Mouse (Mus musculus) cerebellum, adult 2 months (tissue): ENCODE measurements around the gene Tubb4a. TPM values are rescaled to one million over a fixed set of nuclear protein-coding genes. Genes with fewer than 3 reads are reported as not detected.
A peak's percentile ranks its signal among the peaks of the same experiment; 100 is the strongest.

Experiments
- DNase-seq, 2 experiments: peaks; one replicate each; pipeline ENCODE4 v3.0.0; 2021
- H3K27ac ChIP-seq: fragments of 200-500 bp; 2 replicates; pipeline ENCODE4 v1.5.1; 2012; ENCODE audit warnings: low read length, control low read depth, inconsistent platforms; ENCODE audit not compliant: insufficient read depth
- H3K27me3 ChIP-seq: fragments of 200-500 bp; 2 replicates; pipeline ENCODE4 v1.6.1; 2012; ENCODE audit warnings: inconsistent platforms, mild to moderate bottlenecking, low read length, moderate library complexity; ENCODE audit not compliant: control insufficient read depth, insufficient read depth
- H3K4me1 ChIP-seq: fragments of 200-500 bp; 2 replicates; pipeline ENCODE4 v1.6.1; 2011; ENCODE audit warnings: low read length; ENCODE audit not compliant: control insufficient read depth, insufficient read depth
- H3K4me3 ChIP-seq: fragments of 200-500 bp; replicated peaks from 2 replicates; pipeline ENCODE3; 2011; ENCODE audit warnings: mild to moderate bottlenecking, low read depth, low read length, control low read depth; ENCODE audit not compliant: insufficient read depth
- CTCF ChIP-seq: fragments of 200-500 bp; IDR thresholded peaks from 2 replicates; pipeline ENCODE4 v1.5.1; 2011; ENCODE audit warnings: low read depth, mild to moderate bottlenecking, control low read depth, low read length, moderate library complexity, borderline replicate concordance; ENCODE audit not compliant: insufficient read depth
- POLR2A ChIP-seq: fragments of 200-500 bp; IDR thresholded peaks from 2 replicates; pipeline ENCODE4 v1.6.1; 2011; ENCODE audit warnings: low read length, control low read depth, borderline replicate concordance; ENCODE audit not compliant: insufficient read depth
- WGBS: fragments of 180-500 bp; shearing (Covaris S2); methylation state at CpG from one replicate; pipeline ENCODE4 v1.1.7; 2018; 5-methylcytosine and 5-hydroxymethylcytosine counted together
- polyA plus RNA-seq: library from polyadenylated mRNA; depleted of rRNA; stranded (reverse); fragments of >200 nt; gene quantifications from 2 replicates; pipeline ENCODE4 v1.2.3, GENCODE M21; 2012; rRNA removed

Tubb4a gene
- polyA plus RNA-seq, 1 experiment: 1,121 TPM

GRCm38 (mm10) chr17:57038978-57039377, 48.6 kb downstream of the Tubb4a start:
- peak; percentile 14; the same call in 1 of the 2 replicates for TF ChIP-seq CTCF
- no peak for TF ChIP-seq POLR2A
- Histone ChIP-seq H3K4me1 (no peaks in the 10 kb centered on the region), H3K27me3 (no peaks in the 10 kb centered on the region), H3K4me3 (no peak overlapping the region), H3K27ac (no peak overlapping the region)
- WGBS: 37% methylated on average over 8 of the region's 8 CpGs
- no peak for DNase-seq

- TF ChIP-seq CTCF: no peak
- no peak for TF ChIP-seq POLR2A
- H3K4me1 ChIP-seq: peaks cover 5% of the 10 kb centered on the region
- DNase-seq: peak in 1 of 2 experiments; percentile 30
- 86% methylated on average over 4 of the region's 4 CpGs for WGBS
- no peaks in the 10 kb centered on the region for H3K27me3 ChIP-seq
- H3K4me3 ChIP-seq: no peak overlapping the region
- 0 out of 2 replicates have a peak overlapping the region, but pooled peaks have one; percentile 30 for H3K27ac ChIP-seq
Measured at GRCm38 (mm10) chr17:57032854-57033253, 54.7 kb downstream of the Tubb4a start.

GRCm38 (mm10) chr17:57031661-57032420, 55.7 kb downstream of the Tubb4a start:
- Histone ChIP-seq H3K4me1 (peaks cover 8% of the 10 kb centered on the region), H3K27me3 (no peaks in the 10 kb centered on the region), H3K27ac (peak overlapping the region; percentile 30), H3K4me3 (peak overlapping the region; percentile 55)
- TF ChIP-seq POLR2A (peak; percentile 86), CTCF (no peak)
- WGBS: under 1% methylated on average over 38 of the region's 38 CpGs
- DNase-seq: peak; percentile 99 to 100

GRCm38 (mm10) chr17:57030931-57031660, 56.5 kb downstream of the Tubb4a start, which contains the start of gene Khsrp:
Gene Khsrp, minus strand, starts transcription at chr17:57031522.
- Histone ChIP-seq H3K4me1 (peaks cover 8% of the 10 kb centered on the region), H3K4me3 (peak within 1 kb of the TSS; percentile 82), H3K27me3 (no peaks in the 10 kb centered on the region), H3K27ac (peak within 1 kb of the TSS; percentile 60)
- TF ChIP-seq POLR2A: peak; percentile 70
- TF ChIP-seq CTCF: no peak
- no peak for DNase-seq
- WGBS: 1% methylated on average over 98 of the region's 99 CpGs

Other genes starting within 250 kb of the Tubb4a start
- gene Acsbg2, start 213.3 kb downstream of the Tubb4a start, polyA plus RNA-seq: 0.03 TPM in 2 replicates
- gene 1700061G19Rik, start 212.3 kb downstream of the Tubb4a start, polyA plus RNA-seq: 0.03 TPM in 1 of 2 replicates, not detected in the other
- 45.7 and 47.9 TPM in 2 replicates for gene Mllt1, start 152.4 kb downstream of the Tubb4a start, polyA plus RNA-seq
- not detected in 2 replicates for gene Acer1, start 105.7 kb downstream of the Tubb4a start, polyA plus RNA-seq
- 167 and 175 TPM in 2 replicates for gene Clpp, start 97.5 kb downstream of the Tubb4a start, polyA plus RNA-seq
- 56.7 and 70.4 TPM in 2 replicates for gene Alkbh7, start 90.4 kb downstream of the Tubb4a start, polyA plus RNA-seq
- gene Pspn, start 87.8 kb downstream of the Tubb4a start, polyA plus RNA-seq: 0.41 TPM in 1 of 2 replicates, not detected in the other
- gene Gtf2f1, start 76.5 kb downstream of the Tubb4a start, polyA plus RNA-seq: 81.0 and 85.3 TPM in 2 replicates
- gene Gm17949, start 76.3 kb downstream of the Tubb4a start, polyA plus RNA-seq: 0.10 and 0.34 TPM in 2 replicates
- 67.7 and 70.3 TPM in 2 replicates for gene Khsrp, start 56.3 kb downstream of the Tubb4a start, polyA plus RNA-seq
- gene Slc25a41, start 46.1 kb downstream of the Tubb4a start, polyA plus RNA-seq: 0.17 and 0.29 TPM in 2 replicates
- 2.8 and 3.3 TPM in 2 replicates for gene Crb3, start 28.7 kb downstream of the Tubb4a start, polyA plus RNA-seq
- 178 and 211 TPM in 2 replicates for gene Slc25a23, start 27.9 kb downstream of the Tubb4a start, polyA plus RNA-seq
- 1.1 and 2.1 TPM in 2 replicates for gene Dennd1c, start 9.3 kb downstream of the Tubb4a start, polyA plus RNA-seq
- 5.8 and 7.7 TPM in 2 replicates for gene Tnfsf9, start 17.5 kb upstream of the Tubb4a start, polyA plus RNA-seq
- gene Cd70, start 62.0 kb upstream of the Tubb4a start, polyA plus RNA-seq: 11.7 and 12.5 TPM in 2 replicates
- gene Tnfsf14, start 106.4 kb upstream of the Tubb4a start, polyA plus RNA-seq: not detected in 2 replicates
- 1.1 and 1.3 TPM in 2 replicates for gene C3, start 140.4 kb upstream of the Tubb4a start, polyA plus RNA-seq
- gene Gpr108, start 160.7 kb upstream of the Tubb4a start, polyA plus RNA-seq: 44.0 and 46.9 TPM in 2 replicates
- gene Trip10, start 161.7 kb upstream of the Tubb4a start, polyA plus RNA-seq: 8.5 and 10.1 TPM in 2 replicates
- gene Vav1, start 191.3 kb upstream of the Tubb4a start, polyA plus RNA-seq: 1.2 and 1.5 TPM in 2 replicates